Mouse (Mus musculus) bone marrow, adult 2 months (tissue): ENCODE results near the gene Plk2.

Experiments
- CTCF ChIP-seq: fragments of 200-500 bp; IDR thresholded peaks from 2 replicates; pipeline ENCODE4 v1.5.1; 2011; ENCODE audit warnings: low read length, control low read depth; ENCODE audit not compliant: control insufficient read depth, insufficient read depth
- POLR2A ChIP-seq: fragments of 200-500 bp; IDR thresholded peaks from 2 replicates; pipeline ENCODE4 v1.6.1; 2011; ENCODE audit warnings: low read depth, mild to moderate bottlenecking, control low read depth, low read length, borderline replicate concordance; ENCODE audit not compliant: control insufficient read depth

GRCm38 (mm10) chr13:110406152-110406551 lies 11.3 kb downstream of the Plk2 start:
- TF ChIP-seq CTCF (no peak), POLR2A (no peak)
